Mouse (Mus musculus) hindbrain, embryonic 11.5 days (tissue): ENCODE measurements around the gene Chchd2. TPM values are rescaled to one million over a fixed set of nuclear protein-coding genes. Genes with fewer than 3 reads are reported as not detected.

Experiments used
- ATAC-seq: fragments of 200-750 bp; cut with Nextera tagmentation; 2 replicates; pipeline ENCODE4 v1.8.0; 2017; ENCODE audit warnings: mild to moderate bottlenecking, moderate TSS enrichment, moderate library complexity; ENCODE audit not compliant: low FRiP score
- DNase-seq: peaks from one replicate; pipeline ENCODE4 v3.0.0-alpha.2; 2015; ENCODE audit warnings: low spot score
- H3K27ac ChIP-seq: fragments of 300-500 bp; sonication (generic); 2 replicates; pipeline ENCODE4 v1.5.1; 2014; ENCODE audit warnings: mild to moderate bottlenecking, low read depth, low read length
- H3K27me3 ChIP-seq: fragments of 300-500 bp; sonication (generic); 2 replicates; pipeline ENCODE4 v1.6.1; 2014; ENCODE audit warnings: mild to moderate bottlenecking, low read length, moderate library complexity, mixed read lengths; ENCODE audit not compliant: control insufficient read depth, insufficient read depth
- H3K36me3 ChIP-seq: fragments of 300-500 bp; sonication (generic); 2 replicates; pipeline ENCODE4 v1.6.1; 2014; ENCODE audit warnings: mild to moderate bottlenecking, low read length, moderate library complexity, mixed read lengths; ENCODE audit not compliant: control insufficient read depth, insufficient read depth
- H3K4me1 ChIP-seq: fragments of 300-500 bp; sonication (generic); replicated peaks from 2 replicates; pipeline ENCODE4 v1.6.1; 2014; ENCODE audit warnings: low read length, mixed read lengths; ENCODE audit not compliant: control insufficient read depth, insufficient read depth
- H3K4me2 ChIP-seq: fragments of 300-500 bp; sonication (generic); replicated peaks from 2 replicates; pipeline ENCODE4 v1.6.1; 2014; ENCODE audit warnings: mild to moderate bottlenecking, low read depth, low read length
- H3K4me3 ChIP-seq: fragments of 300-500 bp; sonication (generic); 2 replicates; pipeline ENCODE4 v1.5.1; 2014; ENCODE audit warnings: low read depth, low read length
- H3K9ac ChIP-seq: fragments of 300-500 bp; sonication (generic); 2 replicates; pipeline ENCODE4 v1.6.1; 2014; ENCODE audit warnings: low read depth, low read length
- H3K9me3 ChIP-seq: fragments of 300-500 bp; sonication (generic); 2 replicates; pipeline ENCODE4 v1.6.1; 2016; ENCODE audit warnings: low read length; ENCODE audit not compliant: control insufficient read depth
- WGBS: fragments of 180-500 bp; shearing (Covaris S2); extraction: QIAGEN DNeasy Blood & Tissue Kit; methylation state at CpG from one replicate; pipeline ENCODE4 v1.1.7; 2014; 5-methylcytosine and 5-hydroxymethylcytosine counted together
- polyA plus RNA-seq: library from polyadenylated mRNA; unstranded; fragments of >200 nt; fragmentation: Nextera tagmentation; extraction: Ambion mirVana; gene quantifications from 2 replicates; pipeline ENCODE4 v1.2.1, GENCODE M21; 2014

The Chchd2 gene
- polyA plus RNA-seq, 1 experiment from 2014 or later: 935 TPM

DNA sequence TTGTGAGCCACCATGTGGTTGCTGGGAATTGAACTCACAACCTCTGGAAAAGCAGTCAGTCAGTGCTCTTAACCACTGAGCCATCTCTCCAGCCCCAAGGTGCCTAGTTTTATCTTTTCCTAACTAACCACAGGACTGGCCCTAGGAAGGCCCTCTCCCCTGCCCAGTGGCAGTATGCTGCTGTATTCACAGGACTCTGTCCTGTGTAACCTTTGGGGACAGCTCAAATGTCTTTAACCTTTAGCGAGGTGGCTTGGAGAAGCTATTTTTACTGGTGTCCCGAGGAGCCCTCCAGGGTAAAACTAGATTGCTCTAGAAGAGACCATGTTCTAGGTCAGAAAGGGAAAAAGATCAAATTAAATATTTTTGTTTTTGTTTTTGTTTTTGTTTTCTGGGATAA, 16.0 kb downstream of the Chchd2 start:
- no peaks in the 10 kb centered on the region for H3K36me3 ChIP-seq
- H3K27ac ChIP-seq: no peak overlapping the region
- H3K9me3 ChIP-seq: no peaks in the 10 kb centered on the region
- no peak overlapping the region for H3K4me2 ChIP-seq
- 88% methylated on average over 2 of the region's 2 CpGs for WGBS
- no peaks in the 10 kb centered on the region for H3K27me3 ChIP-seq
- DNase-seq (no peak), ATAC-seq (no peak)
- H3K4me1 ChIP-seq: no peaks in the 10 kb centered on the region
- H3K4me3 ChIP-seq: no peak overlapping the region
- H3K9ac ChIP-seq: no peak overlapping the region

- Histone ChIP-seq H3K27me3 (no peaks in the 10 kb centered on the region), H3K27ac (no peak overlapping the region), H3K4me2 (no peak overlapping the region), H3K4me1 (no peaks in the 10 kb centered on the region), H3K36me3 (no peaks in the 10 kb centered on the region), H3K9ac (no peak overlapping the region), H3K9me3 (no peaks in the 10 kb centered on the region), H3K4me3 (no peak overlapping the region)
- no peak for ATAC-seq
- WGBS: 88% methylated on average over 19 of the region's 19 CpGs
- DNase-seq: no peak
Observed at GRCm38 (mm10) chr5:129869238-129869995, 17.9 kb downstream of the Chchd2 start.

- DNase-seq (no peak), ATAC-seq (no peak)
- H3K27ac ChIP-seq: no peak overlapping the region
- H3K4me1 ChIP-seq: no peaks in the 10 kb centered on the region
- H3K9ac ChIP-seq: no peak overlapping the region
- H3K4me3 ChIP-seq: no peak overlapping the region
- H3K27me3 ChIP-seq: no peaks in the 10 kb centered on the region
- 88% methylated on average over 12 of the region's 12 CpGs for WGBS
- peaks cover 4% of the 10 kb centered on the region; the same call in 1 of the 2 replicates for H3K36me3 ChIP-seq
- H3K9me3 ChIP-seq: no peaks in the 10 kb centered on the region
- H3K4me2 ChIP-seq: no peak overlapping the region
Observed at GRCm38 (mm10) chr5:129865841-129866240, 21.4 kb downstream of the Chchd2 start.

GRCm38 (mm10) chr5:129864467-129864866, 22.8 kb downstream of the Chchd2 start:
- ATAC-seq (no peak), DNase-seq (peak; percentile 57)
- H3K27me3 ChIP-seq: no peaks in the 10 kb centered on the region
- 0 out of 2 replicates have a peak overlapping the region, but pooled peaks have one; percentile 16 for H3K9ac ChIP-seq
- no peaks in the 10 kb centered on the region for H3K4me1 ChIP-seq
- H3K4me3 ChIP-seq: no peak overlapping the region
- H3K27ac ChIP-seq: no peak overlapping the region
- WGBS: 11% methylated on average over 18 of the region's 18 CpGs
- H3K9me3 ChIP-seq: no peaks in the 10 kb centered on the region
- H3K4me2 ChIP-seq: no peak overlapping the region; the same call in 1 of the 2 replicates
- H3K36me3 ChIP-seq: peaks cover 4% of the 10 kb centered on the region; the same call in 1 of the 2 replicates

DNA sequence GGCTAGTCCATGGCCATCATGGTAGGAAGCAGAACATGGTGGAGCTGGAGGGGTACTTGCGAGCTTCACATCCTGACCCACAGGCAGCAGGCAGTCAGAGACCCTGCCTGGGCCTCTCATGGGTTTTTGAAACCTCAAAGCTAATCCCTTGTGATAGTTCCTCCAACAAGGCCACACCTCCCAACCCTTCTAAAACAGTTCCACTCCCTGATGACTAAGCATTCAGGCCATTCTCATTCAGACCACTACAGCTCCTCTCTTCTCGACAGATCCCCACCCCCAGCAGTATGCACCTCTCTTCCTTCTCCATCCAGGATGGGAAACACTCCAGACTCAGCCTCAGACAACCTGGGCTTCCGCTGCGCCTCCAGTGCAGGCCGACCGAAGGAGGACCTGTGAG, 24.9 kb downstream of the Chchd2 start:
- no peaks in the 10 kb centered on the region for H3K27me3 ChIP-seq
- no peak overlapping the region for H3K9ac ChIP-seq
- H3K4me2 ChIP-seq: no peak overlapping the region
- peaks cover 4% of the 10 kb centered on the region; the same call in 1 of the 2 replicates for H3K36me3 ChIP-seq
- H3K4me3 ChIP-seq: no peak overlapping the region
- H3K4me1 ChIP-seq: no peaks in the 10 kb centered on the region
- H3K27ac ChIP-seq: no peak overlapping the region
- no peak for ATAC-seq
- H3K9me3 ChIP-seq: no peaks in the 10 kb centered on the region
- WGBS: 96% methylated on average over 6 of the region's 6 CpGs
- no peak for DNase-seq

DNA sequence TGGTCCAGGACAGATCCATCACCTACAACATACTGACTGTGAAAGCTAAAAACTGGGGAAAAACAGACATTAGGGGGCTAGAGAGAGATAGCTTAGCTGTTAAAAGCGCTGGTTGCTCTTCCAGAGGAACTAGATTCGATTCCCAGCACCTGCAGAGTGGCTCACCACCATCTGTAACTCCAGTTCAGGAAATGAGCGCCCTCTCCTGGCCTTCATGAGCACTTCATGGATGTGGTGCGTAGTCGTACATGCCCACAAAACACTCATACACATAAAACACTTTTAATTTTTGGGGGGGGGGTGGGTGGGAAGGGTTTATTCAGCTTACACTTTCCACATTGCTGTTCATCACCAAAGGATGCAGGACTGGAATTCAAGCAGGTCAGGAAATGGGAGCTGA, 30.9 kb downstream of the Chchd2 start:
- H3K27me3 ChIP-seq: no peaks in the 10 kb centered on the region
- H3K9ac ChIP-seq: no peak overlapping the region
- H3K4me2 ChIP-seq: no peak overlapping the region
- H3K9me3 ChIP-seq: no peaks in the 10 kb centered on the region
- no peak overlapping the region for H3K27ac ChIP-seq
- H3K4me3 ChIP-seq: no peak overlapping the region
- peaks cover 5% of the 10 kb centered on the region; the same call in 1 of the 2 replicates for H3K36me3 ChIP-seq
- 85% methylated on average over 5 of the region's 5 CpGs for WGBS
- DNase-seq (no peak), ATAC-seq (no peak)
- H3K4me1 ChIP-seq: no peaks in the 10 kb centered on the region

DNA sequence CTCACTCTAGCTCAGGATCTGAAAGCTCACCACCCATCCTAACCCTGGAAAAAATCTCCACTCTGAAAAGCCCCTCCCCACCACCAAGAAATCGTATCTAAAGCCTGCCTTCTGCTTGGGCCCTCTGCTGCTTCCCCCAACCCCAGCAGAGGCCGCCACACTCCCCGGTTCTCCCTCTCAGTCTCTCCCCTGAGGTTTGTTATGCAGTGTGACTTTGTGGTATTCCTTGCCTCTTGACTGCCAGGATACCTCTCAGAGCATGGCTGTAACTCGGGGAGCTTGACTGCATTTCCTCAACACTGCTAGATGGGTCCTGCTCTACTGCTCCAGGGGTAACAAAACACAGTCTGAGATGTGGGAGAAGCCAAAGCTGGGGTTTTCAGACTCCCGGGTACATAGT, 32.1 kb downstream of the Chchd2 start:
- H3K36me3 ChIP-seq: peaks cover 5% of the 10 kb centered on the region; the same call in 1 of the 2 replicates
- H3K4me1 ChIP-seq: no peaks in the 10 kb centered on the region
- ATAC-seq (no peak), DNase-seq (no peak)
- no peak overlapping the region for H3K4me2 ChIP-seq
- no peaks in the 10 kb centered on the region for H3K9me3 ChIP-seq
- no peaks in the 10 kb centered on the region for H3K27me3 ChIP-seq
- H3K9ac ChIP-seq: no peak overlapping the region
- no peak overlapping the region for H3K4me3 ChIP-seq
- WGBS: 55% methylated on average over 5 of the region's 5 CpGs
- H3K27ac ChIP-seq: no peak overlapping the region

- no peak for DNase-seq
- Histone ChIP-seq H3K9me3 (no peaks in the 10 kb centered on the region), H3K36me3 (no peaks in the 10 kb centered on the region; the same call in 1 of the 2 replicates), H3K4me2 (peak overlapping the region; percentile 60), H3K9ac (peak overlapping the region; percentile 84; the same call in 1 of the 2 replicates), H3K4me1 (0 out of 2 replicates have a peak, but pooled peaks cover 2% of the 10 kb centered on the region), H3K27me3 (no peaks in the 10 kb centered on the region), H3K27ac (no peak overlapping the region), H3K4me3 (peak overlapping the region; percentile 65)
- no peak for ATAC-seq
- WGBS: 68% methylated on average over 8 of the region's 8 CpGs
Observed at GRCm38 (mm10) chr5:129847558-129847820, 39.8 kb downstream of the Chchd2 start.
